Mouse (Mus musculus): ENCODE measurements around the gene Atxn7l2.

GRCm38 (mm10) chr3:108257831-108258500, 47.2 kb upstream of the Atxn7l2 start:
- TF ChIP-seq EP300 (optimal IDR thresholded peaks at IDR 0.05) = no peak
- TF ChIP-seq CTCF (IDR thresholded peaks at IDR 0.05; ENCODE audit: low read depth) = no peak
